Mouse (Mus musculus): Measurements from ENCODE around the gene Apold1. TPM values are rescaled to one million over a fixed set of nuclear protein-coding genes. Genes with fewer than 3 reads are reported as not detected.

Gene Apold1
- polyA plus RNA-seq, 1 experiment from 2014 or later = 0.83 TPM

DNA sequence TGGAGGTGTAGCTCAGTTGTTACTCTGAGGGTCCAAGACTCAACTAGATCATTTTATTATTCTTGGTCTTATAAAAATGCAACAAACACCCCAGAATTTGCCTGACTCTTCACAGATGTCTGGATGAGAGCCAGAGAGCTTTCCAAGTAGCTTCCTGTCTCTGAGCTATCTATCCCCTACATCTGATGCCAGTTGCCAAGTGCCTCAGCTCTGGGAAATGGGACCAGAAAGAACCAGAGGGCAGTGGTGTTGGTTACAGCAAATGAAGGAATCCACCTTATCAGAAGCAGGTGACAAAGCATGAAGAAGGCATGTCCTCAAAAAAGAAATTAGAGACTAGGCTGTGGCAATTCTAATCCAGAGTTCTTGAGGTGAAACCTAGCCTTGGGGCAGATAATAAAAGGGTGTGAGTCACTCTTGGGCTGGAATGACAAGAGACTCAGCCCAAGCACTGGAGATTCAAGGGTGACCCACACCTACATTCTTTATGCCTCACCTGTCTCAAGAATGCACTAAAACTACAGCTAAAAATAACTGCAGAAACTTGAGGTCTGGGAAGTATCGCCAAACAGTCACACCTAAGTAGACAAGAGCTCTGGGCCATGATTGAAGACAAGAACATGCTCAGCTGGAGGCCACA lies 43.4 kb downstream of the Apold1 start:
- TF ChIP-seq CTCF (IDR thresholded peaks at IDR 0.05; ENCODE audit: low read depth) = no peak
- WGBS = 68% methylated on average over 1 of the region's 1 CpGs

DNA sequence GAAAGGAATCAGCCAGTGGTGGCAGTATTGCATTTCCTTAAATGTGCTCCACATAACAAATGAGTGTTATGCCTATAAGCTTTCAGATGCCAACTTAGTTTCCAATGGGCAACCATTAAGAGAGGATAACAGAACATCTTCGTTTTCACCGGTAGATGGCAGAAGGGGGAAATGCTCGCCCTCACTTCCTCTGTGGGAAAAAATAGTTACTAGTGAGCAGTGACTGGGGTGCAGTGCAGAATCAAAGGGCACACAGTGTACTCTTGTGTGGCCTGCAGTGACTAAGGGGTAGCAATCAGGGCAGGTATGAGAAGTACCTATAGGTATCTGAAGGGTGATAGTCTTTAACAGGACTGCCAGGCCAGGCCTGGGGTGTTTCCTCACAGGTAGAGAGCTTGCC lies 44.7 kb downstream of the Apold1 start:
- DNase-seq (peak; percentile 70), ATAC-seq (ENCODE audit: insufficient read depth) (peak; percentile 47)
- peak; percentile 69 for TF ChIP-seq CTCF (IDR thresholded peaks at IDR 0.05; ENCODE audit: low read depth)
- Histone ChIP-seq H3K4me2 (no peak overlapping the region), H3K9ac (no peak overlapping the region), H3K4me1 (ENCODE audit: insufficient read depth) (no peaks in the 10 kb centered on the region), H3K27me3 (ENCODE audit: insufficient read depth, low read length) (no peaks in the 10 kb centered on the region), H3K36me3 (ENCODE audit: insufficient read depth) (peaks cover 31% of the 10 kb centered on the region), H3K9me3 (ENCODE audit: low read depth, low read length) (no peaks in the 10 kb centered on the region), H3K4me3 (ENCODE audit: low read depth, low read length) (no peak overlapping the region), H3K27ac (ENCODE audit: low read depth) (no peak overlapping the region)
- 7% methylated on average over 3 of the region's 3 CpGs for WGBS

More for the DNA sequence above, 43.4 kb downstream of the Apold1 start:
- Histone ChIP-seq H3K4me3 (ENCODE audit: low read depth, low read length) (no peak overlapping the region), H3K4me2 (no peak overlapping the region), H3K9ac (no peak overlapping the region), H3K27me3 (ENCODE audit: insufficient read depth, low read length) (no peaks in the 10 kb centered on the region), H3K9me3 (ENCODE audit: low read depth, low read length) (no peaks in the 10 kb centered on the region), H3K36me3 (ENCODE audit: insufficient read depth) (peaks cover 45% of the 10 kb centered on the region), H3K4me1 (ENCODE audit: insufficient read depth) (no peaks in the 10 kb centered on the region), H3K27ac (ENCODE audit: low read depth) (peak overlapping the region; percentile 25; the same call in 1 of the 2 replicates)
- no peak for ATAC-seq (ENCODE audit: insufficient read depth)
- DNase-seq = peak; percentile 50

DNA sequence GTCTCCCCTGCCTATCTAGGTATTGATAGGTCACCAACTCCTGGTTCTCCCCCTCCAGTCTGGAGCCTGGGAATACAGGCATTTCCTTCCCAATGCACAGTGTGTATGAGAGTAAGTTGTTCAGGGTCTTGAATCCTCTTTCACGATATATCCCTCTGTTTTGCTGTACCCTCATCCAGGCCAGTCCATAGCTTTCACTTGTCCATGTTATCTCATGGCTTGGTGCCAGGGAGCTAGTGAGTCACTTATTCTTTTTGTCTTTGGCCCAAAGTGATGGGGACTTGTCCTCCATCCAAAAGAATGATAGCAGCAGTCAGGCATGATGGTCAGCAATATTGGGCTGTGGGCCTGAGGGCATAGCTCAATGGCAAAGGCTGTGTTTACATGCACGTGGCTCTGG lies 45.2 kb downstream of the Apold1 start:
- DNase-seq (no peak), ATAC-seq (ENCODE audit: insufficient read depth) (no peak)
- Histone ChIP-seq H3K27ac (ENCODE audit: low read depth) (no peak overlapping the region), H3K9me3 (ENCODE audit: low read depth, low read length) (no peaks in the 10 kb centered on the region), H3K27me3 (ENCODE audit: insufficient read depth, low read length) (no peaks in the 10 kb centered on the region), H3K4me1 (ENCODE audit: insufficient read depth) (no peaks in the 10 kb centered on the region), H3K4me3 (ENCODE audit: low read depth, low read length) (no peak overlapping the region), H3K9ac (no peak overlapping the region), H3K4me2 (no peak overlapping the region), H3K36me3 (ENCODE audit: insufficient read depth) (peaks cover 26% of the 10 kb centered on the region)
- TF ChIP-seq CTCF (IDR thresholded peaks at IDR 0.05; ENCODE audit: low read depth) = no peak
- 69% methylated on average over 2 of the region's 2 CpGs for WGBS

DNA sequence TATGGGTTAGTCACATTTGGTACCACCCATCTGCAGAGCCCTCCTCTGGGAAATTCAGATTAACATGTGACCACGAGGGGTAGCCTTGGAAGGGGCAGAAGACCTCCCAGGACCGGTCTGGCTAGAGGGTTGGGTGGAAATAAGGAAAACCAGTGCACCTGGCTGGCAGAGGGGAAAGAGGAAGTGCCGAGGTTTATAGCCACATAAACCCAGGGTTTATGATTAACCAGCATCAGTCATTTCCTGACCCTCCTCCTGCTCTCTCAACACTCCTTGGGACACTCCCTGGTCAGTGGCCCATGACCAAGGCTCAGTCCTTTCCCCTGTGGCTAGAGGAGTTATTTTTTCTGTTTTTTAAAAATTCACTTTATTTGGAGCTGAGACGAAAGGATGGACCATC lies 47.7 kb downstream of the Apold1 start:
- Histone ChIP-seq H3K27ac (ENCODE audit: low read depth) (no peak overlapping the region), H3K4me1 (ENCODE audit: insufficient read depth) (no peaks in the 10 kb centered on the region), H3K27me3 (ENCODE audit: insufficient read depth, low read length) (no peaks in the 10 kb centered on the region), H3K9me3 (ENCODE audit: low read depth, low read length) (no peaks in the 10 kb centered on the region), H3K4me2 (no peak overlapping the region), H3K36me3 (ENCODE audit: insufficient read depth) (peaks cover 3% of the 10 kb centered on the region; the same call in 1 of the 2 replicates), H3K4me3 (ENCODE audit: low read depth, low read length) (no peak overlapping the region), H3K9ac (no peak overlapping the region)
- WGBS = 54% methylated on average over 4 of the region's 4 CpGs
- no peak for DNase-seq
- ATAC-seq (ENCODE audit: insufficient read depth) = no peak
- TF ChIP-seq CTCF (IDR thresholded peaks at IDR 0.05; ENCODE audit: low read depth) = no peak

Other genes with a start within 250 kb of the Apold1 start
- 12.7 and 12.9 TPM in 2 replicates for gene Dusp16, start 189.1 kb upstream of the Apold1 start, polyA plus RNA-seq (2014; fragmentation: Nextera tagmentation; extraction: Ambion mirVana)
- 1.3 and 1.4 TPM in 2 replicates for gene Crebl2, start 151.6 kb upstream of the Apold1 start, polyA plus RNA-seq (2014; fragmentation: Nextera tagmentation; extraction: Ambion mirVana)
- gene Gpr19, start 83.1 kb upstream of the Apold1 start, polyA plus RNA-seq (2014; fragmentation: Nextera tagmentation; extraction: Ambion mirVana) = 9.6 and 10.8 TPM in 2 replicates
- 12.0 and 13.9 TPM in 2 replicates for gene Cdkn1b, start 61.3 kb upstream of the Apold1 start, polyA plus RNA-seq (2014; fragmentation: Nextera tagmentation; extraction: Ambion mirVana)
- gene Ddx47, start 29.9 kb downstream of the Apold1 start, polyA plus RNA-seq (2014; fragmentation: Nextera tagmentation; extraction: Ambion mirVana) = 119 and 120 TPM in 2 replicates
- gene Gprc5a, start 83.9 kb downstream of the Apold1 start, polyA plus RNA-seq (2014; fragmentation: Nextera tagmentation; extraction: Ambion mirVana) = 42.5 and 48.7 TPM in 2 replicates
- gene Gprc5d, start 136.6 kb downstream of the Apold1 start, polyA plus RNA-seq (2014; fragmentation: Nextera tagmentation; extraction: Ambion mirVana) = not detected in 2 replicates
- gene Fam234b, start 216.3 kb downstream of the Apold1 start, polyA plus RNA-seq (2014; fragmentation: Nextera tagmentation; extraction: Ambion mirVana) = 22.4 and 25.2 TPM in 2 replicates
- 2.5 and 2.7 TPM in 2 replicates for gene Hebp1, start 216.3 kb downstream of the Apold1 start, polyA plus RNA-seq (2014; fragmentation: Nextera tagmentation; extraction: Ambion mirVana)